Mouse (Mus musculus) embryo, embryonic 11.5 days (tissue): ENCODE measurements around the gene Uba3.

Experiments used
- DNase-seq: peaks from one replicate; pipeline ENCODE4 v3.0.0-alpha.2; 2012; ENCODE audit warnings: low read depth, low spot score

The Uba3 gene

GRCm38 (mm10) chr6:97141811-97142210, 63.6 kb downstream of the Uba3 start:
- DNase-seq, result no peak
